Mouse (Mus musculus): ENCODE data around the gene Babam2. TPM values are rescaled to one million over a fixed set of nuclear protein-coding genes. Genes with fewer than 3 reads are reported as not detected.
A peak's percentile ranks its signal among the peaks of the same experiment; 100 is the strongest.

The Babam2 gene
- polyA plus RNA-seq, 1 experiment from 2014 or later, result 122 TPM

DNA sequence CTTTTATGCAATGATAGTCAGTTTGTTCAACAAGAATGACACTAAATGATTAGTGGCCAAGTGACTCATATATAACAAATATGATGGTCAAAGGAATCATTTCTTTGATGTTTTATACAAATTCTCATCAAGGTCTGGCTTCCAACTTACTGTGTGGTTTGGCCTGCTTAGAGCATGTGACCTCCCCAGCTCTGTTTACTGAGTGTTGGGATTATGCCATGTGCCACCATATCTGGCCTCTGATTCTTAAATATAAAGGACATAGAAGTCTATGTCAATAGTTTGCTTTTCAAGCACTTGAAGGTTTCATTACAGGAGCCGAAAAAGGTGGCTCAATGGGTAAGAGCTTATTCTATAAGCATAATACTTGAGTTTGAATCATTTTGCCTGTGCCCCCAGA, 15.2 kb upstream of the Babam2 start:
- ChIA-PET POLR2A (interaction anchor here (1.0 kb wide), 1 partner anchor 9 kb away, joined by 3 read pairs; no protein-coding TSS in a partner anchor), CTCF (interaction anchor here (1.1 kb wide), 1 partner anchor 12 kb away, joined by 3 read pairs; no protein-coding TSS in a partner anchor)
- no peak for TF ChIP-seq CTCF (IDR thresholded peaks at IDR 0.05)
- in situ Hi-C loops (cut with MboI; ENCODE audit: low pct_unique_long_range_greater_than_20kb), result no loop called here
- ATAC-seq (no peak), DNase-seq (ENCODE audit: low read depth, low spot score) (no peak)
- H3K27me3 ChIP-seq, result no peaks in the 10 kb centered on the region

DNA sequence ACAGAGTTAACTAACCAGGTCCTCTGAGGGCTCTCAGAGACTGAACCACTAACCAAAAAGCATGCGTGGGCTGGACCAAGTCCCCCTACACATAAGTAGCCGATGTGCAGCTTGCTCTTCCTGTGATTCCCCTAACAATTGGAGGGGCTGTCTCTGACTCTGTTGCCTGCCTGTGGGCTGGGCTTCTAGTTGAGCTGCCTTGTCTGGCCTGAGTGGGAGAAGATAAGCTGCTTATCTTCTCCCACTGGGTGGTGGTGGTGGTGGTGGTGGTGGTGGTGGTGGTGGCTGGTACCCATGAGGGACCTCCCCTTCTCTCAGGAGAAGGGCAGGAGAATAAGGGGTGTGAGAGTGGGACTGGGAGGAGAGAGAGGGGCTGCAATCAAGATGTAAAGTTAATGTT, 11.4 kb upstream of the Babam2 start:
- POLR2A ChIA-PET, result no interaction called here
- CTCF ChIA-PET, result interaction anchor here (1.7 kb wide), 1 partner anchor 9 kb away, joined by 9 read pairs; no protein-coding TSS in a partner anchor
- H3K27me3 ChIP-seq, result no peaks in the 10 kb centered on the region
- no peak for TF ChIP-seq CTCF (IDR thresholded peaks at IDR 0.05)
- in situ Hi-C loops (cut with MboI; ENCODE audit: low pct_unique_long_range_greater_than_20kb), result no loop called here
- ATAC-seq (no peak), DNase-seq (ENCODE audit: low read depth, low spot score) (no peak)

DNA sequence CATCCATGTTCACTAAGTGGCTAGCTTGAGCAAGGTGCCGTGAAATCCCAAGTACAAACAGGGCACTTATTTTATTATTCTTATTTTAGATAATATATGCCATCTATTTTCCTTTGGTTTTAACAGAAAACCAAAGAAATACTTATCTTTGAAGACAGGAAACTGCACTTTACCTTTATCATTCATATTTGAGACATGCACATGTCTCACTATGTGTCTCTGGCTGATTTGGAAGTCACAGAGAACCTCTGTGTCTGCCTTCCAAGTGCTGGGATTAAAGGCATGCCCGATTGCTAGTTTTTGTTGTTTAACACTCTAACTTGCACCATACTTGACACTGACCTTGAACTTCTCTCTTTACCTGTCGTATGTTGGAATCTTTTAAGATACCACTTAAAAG, 9.5 kb upstream of the Babam2 start:
- no peak for ATAC-seq
- POLR2A ChIA-PET, result no interaction called here

DNA sequence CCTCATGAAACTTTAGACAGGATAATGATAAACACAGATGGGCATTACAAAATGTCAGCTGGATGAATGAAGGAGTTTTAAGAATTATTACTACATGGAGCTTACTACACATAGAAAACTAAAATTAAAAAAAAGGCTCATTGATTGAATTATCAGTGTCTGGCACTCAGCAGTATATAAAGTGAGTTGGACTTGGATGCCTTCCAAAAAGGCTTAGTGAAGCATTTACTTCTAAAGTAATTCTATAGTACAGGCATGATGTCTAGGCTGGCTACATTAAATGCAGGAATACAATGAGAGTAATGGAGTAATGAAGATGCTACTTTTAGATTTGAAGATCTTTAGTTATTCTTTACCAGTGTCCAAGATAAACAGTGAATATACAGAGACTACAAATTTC, 4.3 kb upstream of the Babam2 start:
- ChIA-PET POLR2A (interaction anchor here (0.7 to 0.8 kb wide), 2 partner anchors 16 to 120 kb away, joined by 3 to 4 read pairs; no protein-coding TSS in a partner anchor), CTCF (interaction anchor here (0.7 to 3.2 kb wide), 4 partner anchors 9 to 41 kb away, joined by 3 to 12 read pairs (median 4); no protein-coding TSS in a partner anchor)
- no peak for ATAC-seq
- in situ Hi-C loops (cut with MboI; ENCODE audit: low pct_unique_long_range_greater_than_20kb), result no loop called here
- no peak for TF ChIP-seq CTCF (IDR thresholded peaks at IDR 0.05)
- H3K27me3 ChIP-seq, result no peaks in the 10 kb centered on the region
- no peak for DNase-seq (ENCODE audit: low read depth, low spot score)

More for the DNA sequence above, 9.5 kb upstream of the Babam2 start:
- CTCF ChIA-PET, result no interaction called here
- TF ChIP-seq CTCF (IDR thresholded peaks at IDR 0.05), result no peak
- in situ Hi-C loops (cut with MboI; ENCODE audit: low pct_unique_long_range_greater_than_20kb), result no loop called here
- no peak for DNase-seq (ENCODE audit: low read depth, low spot score)
- H3K27me3 ChIP-seq, result no peaks in the 10 kb centered on the region

GRCm38 (mm10) chr5:31696971-31697643, 377 bp upstream of the Babam2 start, which contains the start of gene Rbks:
TSS of gene Rbks (minus strand) at chr5:31697627.
- DNase-seq (ENCODE audit: low read depth, low spot score) (no peak), ATAC-seq (peak; percentile 79)
- no peak for TF ChIP-seq CTCF (IDR thresholded peaks at IDR 0.05)
- CTCF ChIA-PET, result interaction anchor here (0.5 kb wide), 1 partner anchor 121 kb away, joined by 3 read pairs; no protein-coding TSS in a partner anchor
- no peaks in the 10 kb centered on the region for H3K27me3 ChIP-seq
- in situ Hi-C loops (cut with MboI; ENCODE audit: low pct_unique_long_range_greater_than_20kb), result loop anchor here (5.0 kb wide), 4 partner anchors 65 to 500 kb away; partner anchors contain the start of gene Fosl2
- POLR2A ChIA-PET, result interaction anchor here (0.8 to 1.8 kb wide), 7 partner anchors 61 to 441 kb away, joined by 3 to 6 read pairs (median 3); no protein-coding TSS in a partner anchor

DNA sequence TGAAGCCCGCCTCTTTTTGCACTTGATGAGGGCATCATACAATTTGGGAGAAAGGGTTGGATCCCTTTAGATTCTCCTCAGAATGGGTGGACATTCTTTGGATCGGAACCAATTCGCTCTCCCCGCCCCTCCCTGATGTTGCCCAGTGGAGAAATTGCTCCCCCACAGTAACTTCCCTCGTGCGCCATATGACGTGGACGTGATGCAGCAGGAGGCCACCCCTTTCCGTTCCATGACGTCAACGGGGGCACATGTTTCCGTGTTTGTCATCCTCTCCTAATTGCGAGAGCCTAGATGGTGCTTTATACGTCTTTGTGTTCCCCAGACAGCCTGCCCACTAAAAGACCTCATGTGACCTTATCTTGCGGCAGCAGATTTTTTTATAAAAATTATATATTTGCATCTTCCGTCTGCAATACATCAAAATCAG, 828 bp downstream of the Babam2 start:
- CTCF ChIA-PET, result interaction anchor here (1.7 kb wide), 1 partner anchor 18 kb away, joined by 3 read pairs; no protein-coding TSS in a partner anchor
- peak; percentile 66 for DNase-seq (ENCODE audit: low read depth, low spot score)
- no peaks in the 10 kb centered on the region for H3K27me3 ChIP-seq
- ATAC-seq, result peak; percentile 45
- POLR2A ChIA-PET, result interaction anchor here (0.6 to 1.8 kb wide), 5 partner anchors 62 to 494 kb away, joined by 3 to 6 read pairs (median 5); no protein-coding TSS in a partner anchor
- TF ChIP-seq CTCF (IDR thresholded peaks at IDR 0.05), result no peak
- in situ Hi-C loops (cut with MboI; ENCODE audit: low pct_unique_long_range_greater_than_20kb), result loop anchor here (5.0 kb wide), 4 partner anchors 66 to 499 kb away; partner anchors contain the start of gene Fosl2

GRCm38 (mm10) chr5:31698931-31699330, 1.4 kb downstream of the Babam2 start:
- no peak for TF ChIP-seq CTCF (IDR thresholded peaks at IDR 0.05)
- ChIA-PET CTCF (interaction anchor here (0.8 to 1.7 kb wide), 2 partner anchors 17 to 22 kb away, joined by 3 read pairs; no protein-coding TSS in a partner anchor), POLR2A (interaction anchor here (0.6 to 1.1 kb wide), 9 partner anchors 55 to 618 kb away, joined by 3 to 7 read pairs (median 4); no protein-coding TSS in a partner anchor)
- ATAC-seq (no peak), DNase-seq (ENCODE audit: low read depth, low spot score) (peak; percentile 74)
- no peaks in the 10 kb centered on the region for H3K27me3 ChIP-seq
- in situ Hi-C loops (cut with MboI; ENCODE audit: low pct_unique_long_range_greater_than_20kb), result loop anchor here (5.0 kb wide), 4 partner anchors 67 to 498 kb away; partner anchors contain the start of gene Fosl2

DNA sequence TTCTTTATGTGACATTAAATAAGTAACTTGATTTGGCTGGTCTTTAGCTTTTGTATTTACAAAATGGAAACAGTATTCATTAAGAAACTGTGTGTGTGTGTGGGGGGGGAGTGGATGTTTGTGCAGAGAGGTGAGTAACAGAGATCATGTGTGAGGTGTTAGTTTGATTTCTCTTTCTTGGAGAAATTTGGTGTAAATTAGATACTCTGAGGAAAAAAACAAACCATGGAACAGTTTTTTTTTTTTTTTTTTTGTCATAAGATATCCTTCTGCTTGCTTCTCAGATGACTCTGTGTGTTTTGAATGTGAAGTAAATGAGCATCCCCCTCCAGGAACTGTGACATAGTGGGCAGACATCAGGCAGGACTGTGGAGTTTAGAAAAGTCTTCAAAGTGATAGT, 1.9 kb downstream of the Babam2 start:
- ATAC-seq (no peak), DNase-seq (ENCODE audit: low read depth, low spot score) (no peak)
- no peaks in the 10 kb centered on the region for H3K27me3 ChIP-seq
- CTCF ChIA-PET, result interaction anchor here (0.8 to 1.7 kb wide), 2 partner anchors 17 to 22 kb away, joined by 3 read pairs; no protein-coding TSS in a partner anchor
- in situ Hi-C loops (cut with MboI; ENCODE audit: low pct_unique_long_range_greater_than_20kb), result loop anchor here (5.0 kb wide), 4 partner anchors 67 to 498 kb away; partner anchors contain the start of gene Fosl2
- POLR2A ChIA-PET, result interaction anchor here (0.6 to 1.1 kb wide), 10 partner anchors 30 to 618 kb away, joined by 3 to 7 read pairs (median 4); no protein-coding TSS in a partner anchor
- TF ChIP-seq CTCF (IDR thresholded peaks at IDR 0.05), result no peak

- H3K27me3 ChIP-seq, result no peaks in the 10 kb centered on the region
- CTCF ChIA-PET, result no interaction called here
- TF ChIP-seq CTCF (IDR thresholded peaks at IDR 0.05), result no peak
- in situ Hi-C loops (cut with MboI; ENCODE audit: low pct_unique_long_range_greater_than_20kb), result no loop called here
- POLR2A ChIA-PET, result interaction anchor here (0.6 kb wide), 1 partner anchor 491 kb away, joined by 3 read pairs; no protein-coding TSS in a partner anchor
- ATAC-seq (no peak), DNase-seq (ENCODE audit: low read depth, low spot score) (no peak)
These were observed 7.5 kb downstream of the Babam2 start for GRCm38 (mm10) chr5:31704971-31705370.

DNA sequence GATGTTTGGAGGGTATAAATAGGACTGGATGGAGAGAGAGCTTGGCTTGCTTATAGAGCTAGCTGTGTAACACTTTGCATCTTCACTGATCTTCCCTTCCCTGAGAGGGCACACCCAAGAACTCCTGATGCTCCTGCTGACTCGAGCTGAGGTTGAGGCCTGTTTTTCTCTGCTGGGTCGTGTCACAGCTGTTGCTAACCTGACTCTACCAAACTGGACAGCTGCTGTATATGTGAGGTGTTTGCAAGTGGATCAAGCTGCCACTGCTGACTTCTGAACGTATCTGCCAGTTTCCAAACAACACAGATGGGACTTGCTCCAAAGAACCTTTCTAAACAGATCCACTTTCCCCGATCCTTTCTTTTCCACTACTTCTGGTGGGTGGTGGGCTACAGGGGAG, 9.3 kb downstream of the Babam2 start:
- no peak for TF ChIP-seq CTCF (IDR thresholded peaks at IDR 0.05)
- DNase-seq (ENCODE audit: low read depth, low spot score) (no peak), ATAC-seq (no peak)
- POLR2A ChIA-PET, result no interaction called here
- no peaks in the 10 kb centered on the region for H3K27me3 ChIP-seq
- CTCF ChIA-PET, result no interaction called here
- in situ Hi-C loops (cut with MboI; ENCODE audit: low pct_unique_long_range_greater_than_20kb), result no loop called here
